Mouse (Mus musculus) monocyte, adult 5-6 weeks (primary cell): ENCODE measurements around the gene 4930507D05Rik. TPM values are rescaled to one million over a fixed set of nuclear protein-coding genes. Genes with fewer than 3 reads are reported as not detected.
"Not testable (repeated sequence)": the region's sequence is repeated elsewhere in the genome, so short reads cannot be mapped to it uniquely, and the experiment has no call there.

ENCODE experiments used
- ATAC-seq: fragments of 153-309, 156-312 bp; replicated peaks from 2 replicates; pipeline ENCODE4 v1.8.0; 2017; ENCODE audit warnings: mild to moderate bottlenecking; ENCODE audit not compliant: low TSS enrichment, insufficient number of reproducible peaks, severe bottlenecking, poor library complexity, low FRiP score
- total RNA-seq: library from RNA; stranded (forward); fragments of 200-1000, 200-491, 200-594 nt; gene quantifications from 3 replicates; pipeline ENCODE4 v1.2.3, GENCODE M21; 2017

4930507D05Rik gene
- not detected in 3 replicates for total RNA-seq

DNA sequence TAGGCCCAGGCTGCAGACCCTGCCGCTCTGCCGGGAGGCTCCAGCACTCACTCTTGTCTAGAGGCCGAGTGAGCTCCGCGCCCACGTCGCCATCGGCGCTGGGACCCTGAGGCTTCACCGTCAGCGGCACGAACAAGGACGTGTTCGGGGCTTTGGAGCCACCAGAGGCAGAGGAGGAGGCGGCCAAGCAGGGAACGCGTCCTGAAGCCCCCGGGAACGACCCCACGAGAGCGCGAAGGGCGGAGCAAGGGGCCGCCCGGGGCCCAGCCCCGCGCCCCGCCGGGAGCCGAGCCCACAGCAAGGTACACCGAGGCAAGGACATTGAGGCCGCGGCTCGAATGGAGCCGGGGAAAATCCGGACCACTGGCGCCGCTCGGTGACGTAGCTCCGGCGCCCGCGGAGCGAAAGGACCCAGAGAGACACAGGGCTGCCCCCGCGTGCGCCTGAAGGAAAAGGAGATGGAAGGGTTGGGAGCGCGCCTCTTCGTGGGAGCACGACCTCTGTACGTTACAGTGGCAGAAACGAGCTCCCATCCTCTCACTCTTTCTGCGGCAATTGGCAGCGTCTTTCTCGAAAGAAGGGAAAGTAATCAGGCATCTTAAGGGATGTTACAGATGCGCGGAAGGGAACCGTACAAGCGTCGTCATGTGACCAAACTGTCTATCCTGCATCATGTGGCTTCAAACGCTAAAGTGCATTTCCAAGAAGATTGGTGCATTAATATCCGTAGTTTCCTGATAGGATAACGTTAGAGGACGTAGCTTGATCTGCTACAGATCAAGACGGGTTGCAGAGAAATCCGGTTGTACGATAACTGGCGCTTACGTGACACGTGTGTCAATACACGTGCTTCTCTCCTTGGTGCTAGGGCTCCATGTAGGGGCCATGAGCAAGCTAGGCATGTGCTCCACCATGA, at the start of gene 4930507D05Rik, which contains the start of gene Supv3l1:
Gene 4930507D05Rik (plus strand): TSS at position 126 of the 916 bp plus-strand sequence.
Gene Supv3l1 (minus strand): TSS at position 375 of the 916 bp plus-strand sequence.
- ATAC-seq: peak; percentile 80

DNA sequence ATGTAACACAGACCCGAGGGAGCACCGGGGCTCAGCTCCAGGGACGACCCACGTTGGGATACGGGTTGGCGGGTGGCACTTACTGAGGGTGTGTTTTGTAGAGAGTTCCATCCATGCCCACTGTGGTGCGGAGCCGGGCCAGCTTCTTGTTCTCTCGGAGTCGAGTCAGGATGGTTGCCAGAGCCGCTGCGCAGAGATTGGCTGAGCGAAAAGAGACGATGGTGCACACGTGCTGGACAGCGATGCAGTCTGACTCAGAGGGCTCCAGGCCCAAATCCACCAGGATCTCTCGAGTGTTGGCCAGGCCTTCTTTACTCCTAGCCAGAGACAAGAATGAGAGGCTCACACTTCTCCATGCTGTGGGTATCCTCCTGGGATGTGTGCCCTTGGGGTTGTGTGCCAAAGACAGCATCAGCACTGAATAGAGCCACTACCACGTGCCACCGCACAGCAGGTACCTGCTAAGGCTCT, 47.6 kb upstream of the 4930507D05Rik start:
- no peak for ATAC-seq

DNA sequence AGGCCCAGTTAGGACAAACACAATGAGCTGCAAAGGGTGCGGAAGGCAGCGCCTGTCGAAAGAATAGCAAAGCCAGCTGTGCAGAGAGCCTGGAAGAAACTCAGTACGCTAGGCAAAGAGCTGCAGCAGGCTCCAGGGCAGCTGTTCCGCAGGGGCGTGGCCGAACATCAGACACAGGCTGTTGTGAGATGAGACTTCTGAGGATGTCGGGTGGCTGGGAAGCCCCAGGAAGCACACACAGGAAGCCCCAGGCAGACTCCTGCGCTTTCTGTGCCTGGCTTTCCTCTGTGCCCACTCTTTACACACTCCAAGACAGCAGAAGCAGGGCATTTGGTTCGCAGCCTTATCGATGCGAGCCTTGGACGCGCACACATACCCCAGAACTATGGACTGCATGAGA, 44.4 kb upstream of the 4930507D05Rik start:
- no peak for ATAC-seq

DNA sequence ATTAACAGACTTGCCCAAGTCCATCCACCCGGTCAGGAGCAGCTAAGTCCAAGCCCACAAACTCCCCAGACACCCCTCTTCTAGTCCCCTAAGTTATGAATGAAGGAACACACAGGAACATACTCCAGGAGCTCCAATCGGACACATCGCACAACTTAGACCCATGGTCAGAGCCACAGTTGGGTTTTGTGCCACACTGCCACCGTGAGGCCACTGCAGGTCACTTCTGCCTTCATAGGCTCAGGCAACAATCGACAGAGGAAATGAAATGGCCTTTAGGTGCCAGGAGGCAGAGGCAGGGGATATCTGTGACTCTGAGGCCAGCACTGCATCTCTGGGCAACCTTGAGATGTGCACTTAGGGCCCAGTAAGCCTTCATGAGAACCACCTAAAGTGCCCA, 38.3 kb upstream of the 4930507D05Rik start:
- ATAC-seq: peak; percentile 81

DNA sequence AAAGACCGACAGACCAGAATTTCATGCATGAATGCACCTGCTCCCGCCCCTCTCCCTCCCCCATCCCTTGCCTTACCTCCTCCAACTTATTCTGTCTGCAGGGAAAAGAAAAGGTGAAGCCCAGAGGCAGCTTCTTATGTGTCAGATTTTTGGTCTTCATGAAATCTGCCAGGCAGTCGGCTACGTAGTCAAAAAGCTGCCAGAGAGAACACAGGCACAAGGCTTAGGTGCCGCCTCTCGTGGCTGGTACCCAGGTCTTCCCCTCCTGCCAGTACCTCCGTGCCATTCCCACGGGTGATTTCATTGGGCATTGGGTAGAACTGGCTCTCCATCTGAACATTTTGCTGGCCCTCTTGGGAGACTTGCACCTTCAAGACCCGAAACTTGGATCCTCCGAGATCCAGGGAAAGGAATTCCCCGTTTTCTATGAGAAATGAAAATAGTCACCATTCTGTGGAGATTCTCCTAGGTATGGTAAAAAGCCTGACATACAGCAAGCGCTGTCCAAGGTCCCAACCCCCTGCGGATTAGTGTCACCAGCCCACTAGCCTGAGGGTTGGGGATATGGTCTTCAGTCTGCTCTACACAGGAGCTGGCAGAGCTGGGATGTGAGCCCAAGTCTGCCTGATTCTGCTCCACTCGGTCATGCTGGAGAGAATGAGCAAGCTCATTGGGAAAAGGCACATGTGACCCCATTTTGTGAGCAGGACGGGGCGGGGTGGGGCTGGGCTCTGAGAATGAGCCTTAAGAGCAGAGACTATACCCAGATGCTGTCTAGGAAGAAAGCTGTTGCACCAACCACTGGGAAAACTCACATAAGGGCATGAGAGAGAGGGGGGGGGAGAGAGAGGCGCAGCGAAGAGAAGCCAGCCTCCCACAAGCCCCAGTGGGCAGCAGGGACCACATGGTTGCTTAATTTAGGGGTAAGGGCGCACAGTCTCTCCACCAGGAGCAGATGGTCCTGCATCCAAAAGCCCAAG, 37.6 kb upstream of the 4930507D05Rik start:
- no peak for ATAC-seq

DNA sequence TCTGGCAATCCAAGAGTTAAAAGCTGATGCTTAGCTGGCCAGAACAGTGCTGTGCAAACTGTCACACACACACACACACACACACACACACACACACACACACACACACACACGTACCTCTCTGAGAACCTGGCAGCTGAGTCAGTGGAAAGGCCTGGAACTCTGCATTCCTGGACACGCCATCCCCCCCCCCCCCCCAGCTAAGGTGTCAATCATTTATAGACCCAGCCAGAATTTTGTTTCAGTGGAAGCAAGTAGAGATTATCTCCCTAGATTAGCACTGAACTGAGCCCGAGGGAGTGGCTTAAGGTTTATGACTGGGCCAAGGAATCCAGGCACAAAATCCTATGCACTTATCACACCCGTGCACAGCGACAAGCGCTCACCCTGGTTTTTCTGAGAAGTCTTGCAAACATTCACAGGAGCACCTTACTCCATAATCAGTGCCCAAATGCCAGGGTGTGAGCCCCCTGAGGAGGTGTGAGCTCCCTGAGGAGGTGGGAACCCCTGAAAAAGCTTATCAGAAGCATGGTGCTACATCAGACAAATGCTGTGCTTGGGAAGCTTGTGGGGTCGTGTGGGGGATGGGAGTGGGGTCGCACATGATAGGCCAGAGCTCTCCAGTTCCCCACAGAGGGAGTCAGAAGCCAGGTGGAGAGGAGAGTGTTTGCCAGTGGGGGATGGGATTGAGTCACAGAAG, 36.2 kb upstream of the 4930507D05Rik start:
- no peak for ATAC-seq

DNA sequence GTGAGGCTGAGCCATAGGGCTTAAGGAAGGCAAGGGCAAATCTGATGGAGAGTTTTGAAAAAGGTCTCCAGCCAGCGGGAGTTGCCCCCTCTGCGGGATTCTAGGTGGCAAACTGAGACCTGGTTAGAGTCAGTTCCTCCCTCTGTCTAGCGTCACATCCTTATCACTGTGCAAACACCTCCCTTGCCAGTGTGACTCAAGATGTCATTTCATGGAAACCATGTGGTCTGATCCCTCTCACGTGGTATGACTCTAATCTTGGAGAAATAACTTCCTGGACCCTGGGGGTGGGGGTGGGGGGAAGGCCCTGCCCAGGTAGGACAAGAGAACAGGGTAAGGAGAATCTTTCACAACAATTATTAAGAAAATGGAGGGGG, 35.7 kb upstream of the 4930507D05Rik start:
- no peak for ATAC-seq

DNA sequence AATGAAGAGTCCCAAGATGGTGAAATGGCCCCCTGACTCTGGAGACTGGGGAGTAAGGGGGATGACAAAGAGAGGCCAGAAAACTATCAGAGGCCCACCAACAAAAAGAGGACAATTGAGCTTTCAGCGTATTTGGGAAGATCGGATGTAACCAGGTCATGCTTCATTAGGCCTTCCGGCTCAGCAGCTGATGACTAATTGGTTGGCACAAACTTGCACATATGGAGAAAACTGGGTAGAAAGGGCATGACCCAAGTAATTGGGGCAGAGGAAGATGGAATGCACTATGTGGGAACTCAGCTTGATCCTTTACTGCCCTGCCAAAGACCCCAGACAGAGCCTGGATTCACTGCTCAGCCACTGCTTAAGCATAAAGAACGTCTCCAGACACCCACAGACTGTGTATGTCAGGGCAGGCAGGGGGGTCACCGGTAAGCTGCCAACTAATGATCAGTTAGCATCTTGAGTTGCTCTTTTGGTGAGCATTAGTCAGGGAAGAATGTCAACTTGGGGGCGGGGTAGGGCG, 30.4 kb upstream of the 4930507D05Rik start:
- no peak for ATAC-seq

DNA sequence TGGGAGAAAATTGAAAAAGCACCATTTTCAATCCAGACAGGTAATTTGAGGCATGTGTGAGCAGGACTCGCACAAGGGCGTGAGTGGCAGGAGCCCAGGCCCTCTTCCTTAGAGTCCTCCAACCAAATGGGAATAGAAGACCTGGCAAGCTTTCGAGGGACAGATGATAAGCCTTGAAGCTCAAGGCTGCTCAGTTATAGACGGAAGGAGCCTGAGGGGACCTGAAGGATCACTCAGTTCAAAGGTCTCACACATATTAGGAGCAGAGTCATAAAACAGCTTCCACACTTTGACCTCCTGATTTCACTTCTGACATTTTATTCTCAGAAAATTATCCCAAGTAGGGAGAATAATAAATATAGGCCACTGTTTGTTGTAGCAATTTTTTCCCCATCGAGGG, 29.9 kb upstream of the 4930507D05Rik start:
- ATAC-seq: no peak

DNA sequence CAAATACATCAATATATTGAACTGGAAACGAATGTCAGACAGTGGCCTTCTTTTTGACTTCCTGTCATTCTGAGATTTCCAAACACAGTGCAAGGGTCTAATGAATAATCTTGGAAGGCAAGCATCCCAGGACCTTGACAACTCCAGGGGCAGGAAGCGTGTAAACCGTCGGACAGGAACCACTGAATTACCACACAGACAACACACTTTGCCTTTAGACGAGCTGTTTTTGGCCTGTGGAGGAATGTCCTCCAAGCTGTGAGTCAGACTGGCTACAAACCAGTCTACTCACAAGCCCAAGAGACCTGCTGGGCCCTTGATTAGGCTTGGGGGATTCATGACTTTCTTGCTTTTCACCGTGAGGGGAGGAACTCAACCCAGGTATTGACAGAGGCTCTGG, 28.9 kb upstream of the 4930507D05Rik start:
- ATAC-seq: no peak

DNA sequence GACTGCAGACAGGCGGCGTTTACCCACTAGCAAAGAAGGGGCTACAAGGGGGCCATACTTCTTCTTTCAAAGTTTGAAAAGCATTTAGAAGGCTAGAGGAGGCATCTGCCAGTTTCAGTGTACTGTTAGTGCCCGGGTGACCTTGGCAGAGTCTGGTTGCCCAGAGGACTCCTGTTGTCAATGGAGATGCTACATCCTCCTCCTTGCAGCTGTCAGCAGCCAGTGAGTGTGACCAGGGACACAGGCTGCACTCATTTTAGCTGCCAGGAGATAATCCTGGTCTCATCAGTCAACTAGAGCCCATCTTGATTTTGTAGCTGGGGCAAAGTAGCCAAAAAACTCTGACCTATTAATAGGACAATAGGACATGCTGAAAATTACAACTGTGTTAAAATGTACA, 28.2 kb upstream of the 4930507D05Rik start:
- ATAC-seq: no peak

DNA sequence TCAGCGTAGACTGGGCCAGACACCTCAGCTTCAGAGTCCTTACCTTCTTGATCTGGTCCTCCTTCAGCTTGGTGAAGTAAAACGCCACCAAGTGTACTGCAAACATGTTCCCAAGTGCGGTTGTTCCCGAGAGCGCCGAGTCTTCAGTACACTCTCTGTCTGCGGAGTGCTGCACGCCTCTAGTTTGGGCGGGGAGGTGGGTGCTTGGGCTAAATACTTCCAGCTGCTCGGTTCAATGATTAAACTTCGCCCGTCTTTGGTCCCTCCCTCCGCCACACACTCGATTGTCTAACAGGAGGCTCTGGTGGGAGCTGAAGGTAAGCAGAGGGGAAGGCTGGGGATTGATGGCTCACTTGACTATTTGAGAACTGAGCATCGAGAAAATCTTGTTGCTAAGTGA, 27.0 kb upstream of the 4930507D05Rik start, which contains the start of gene Hkdc1:
Gene Hkdc1 (minus strand): TSS at position 237 of the 400 bp plus-strand sequence.
- no peak for ATAC-seq

DNA sequence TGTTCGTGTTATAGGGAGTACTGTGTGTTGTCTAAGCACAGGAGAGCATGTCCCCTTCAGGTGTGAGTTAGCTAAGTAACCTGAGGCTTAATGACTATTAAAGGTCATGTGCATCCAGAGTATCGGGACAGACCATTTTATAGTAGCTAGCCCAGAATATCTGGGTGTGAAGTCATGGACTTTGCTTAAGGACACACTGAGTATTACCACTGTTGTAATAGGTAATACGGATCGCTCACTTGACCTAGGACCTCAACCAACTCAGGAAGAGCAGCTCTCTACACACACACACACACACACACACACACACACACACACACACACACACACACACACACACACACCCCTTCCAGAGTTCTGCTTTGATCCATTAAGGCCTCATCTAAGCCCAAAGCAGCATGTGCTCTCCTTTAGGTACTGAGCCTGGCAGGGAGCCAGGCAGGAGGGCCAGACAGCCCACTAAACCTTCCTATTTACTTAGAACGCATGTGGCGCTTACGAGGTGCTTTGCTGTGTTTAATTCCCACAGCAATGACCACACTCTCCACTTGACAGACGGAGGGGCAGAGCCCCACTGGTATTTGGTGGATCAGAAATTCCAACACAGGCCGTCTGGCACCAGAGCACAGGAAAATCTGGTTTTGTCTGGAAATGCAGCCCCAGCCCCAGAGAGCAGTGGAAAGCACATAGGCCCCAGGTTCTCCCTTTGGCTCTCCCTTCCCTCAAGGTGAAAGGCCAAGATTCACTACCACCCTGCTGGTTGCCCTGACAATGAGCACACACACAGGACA, 24.0 kb upstream of the 4930507D05Rik start:
- no peak for ATAC-seq

DNA sequence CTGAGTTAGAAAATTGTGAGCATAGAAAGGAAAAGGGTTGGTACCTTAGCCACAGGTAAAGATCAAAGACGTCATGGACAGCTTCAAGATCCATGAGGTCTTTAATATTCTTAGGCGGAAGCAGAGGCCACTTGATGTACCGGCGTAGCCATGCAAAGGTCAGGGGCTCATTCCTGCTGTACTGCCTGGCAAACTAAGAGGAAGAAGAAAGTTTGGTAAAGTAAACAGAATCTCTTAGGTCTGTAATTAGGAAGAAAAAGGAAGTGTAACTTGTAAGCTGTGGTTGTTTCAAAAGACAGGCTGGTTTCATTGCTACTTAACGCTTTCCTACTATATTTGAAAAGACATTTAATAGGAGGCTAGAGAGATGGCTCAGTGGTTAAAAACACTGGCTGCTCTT, 18.9 kb upstream of the 4930507D05Rik start:
- ATAC-seq: peak; percentile 77

DNA sequence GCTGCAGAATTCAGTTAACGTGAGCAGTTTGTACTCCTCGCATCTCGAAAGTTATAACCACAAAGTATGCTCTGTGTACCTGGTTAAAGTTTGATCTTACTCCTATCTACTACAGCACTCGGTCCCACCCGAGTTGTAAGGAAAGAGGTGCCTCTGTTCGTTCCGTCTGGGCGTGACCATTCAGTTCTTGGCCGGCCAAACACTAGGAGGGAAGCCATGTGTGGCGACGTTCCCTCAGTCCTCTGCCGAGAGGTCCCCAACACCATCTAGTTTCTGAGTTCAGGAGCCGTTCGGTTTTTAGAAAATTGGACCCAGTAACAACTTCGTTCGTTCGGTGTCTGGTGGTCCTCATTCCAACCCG, 971 bp downstream of the 4930507D05Rik start:
- no peak for ATAC-seq

DNA sequence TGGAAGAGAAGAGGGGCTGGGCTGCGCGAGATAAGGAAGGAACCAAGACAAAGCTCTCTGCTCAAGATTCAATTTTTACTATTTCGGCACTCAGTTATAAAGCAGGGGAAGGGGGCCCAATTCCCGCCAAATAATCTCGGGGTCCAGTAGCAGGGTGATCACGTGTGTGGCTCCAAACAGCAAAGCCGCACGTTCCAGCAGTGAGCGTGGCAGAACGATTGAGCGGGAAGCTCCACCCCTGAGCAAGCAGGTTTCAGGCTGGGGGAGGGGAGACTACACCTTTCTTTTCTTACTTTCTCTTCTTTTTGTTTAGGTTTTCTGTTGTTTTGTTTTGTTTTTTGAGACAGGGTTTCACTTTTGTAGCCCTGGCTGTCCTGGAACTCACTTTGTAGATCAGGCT, 2.7 kb downstream of the 4930507D05Rik start:
- ATAC-seq: not testable (repeated sequence)

DNA sequence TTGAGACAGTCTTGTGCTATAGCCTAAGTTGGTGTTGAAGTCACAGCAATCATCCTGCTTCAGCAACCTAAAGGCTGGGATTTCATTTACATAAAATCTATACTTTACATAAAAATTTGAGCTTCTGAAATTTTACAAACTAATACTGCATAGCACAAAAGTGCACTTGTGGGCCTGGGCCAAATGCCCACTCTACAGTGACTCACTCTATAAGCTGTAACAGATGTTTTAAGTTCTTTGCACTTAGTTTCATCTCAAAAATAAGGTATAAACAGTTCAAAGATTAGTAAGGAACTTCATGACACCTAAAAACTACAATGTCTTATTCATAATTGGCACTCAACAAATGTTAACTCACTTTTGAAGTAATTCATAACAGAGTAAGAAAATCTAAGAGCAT, 12.0 kb downstream of the 4930507D05Rik start:
- no peak for ATAC-seq

DNA sequence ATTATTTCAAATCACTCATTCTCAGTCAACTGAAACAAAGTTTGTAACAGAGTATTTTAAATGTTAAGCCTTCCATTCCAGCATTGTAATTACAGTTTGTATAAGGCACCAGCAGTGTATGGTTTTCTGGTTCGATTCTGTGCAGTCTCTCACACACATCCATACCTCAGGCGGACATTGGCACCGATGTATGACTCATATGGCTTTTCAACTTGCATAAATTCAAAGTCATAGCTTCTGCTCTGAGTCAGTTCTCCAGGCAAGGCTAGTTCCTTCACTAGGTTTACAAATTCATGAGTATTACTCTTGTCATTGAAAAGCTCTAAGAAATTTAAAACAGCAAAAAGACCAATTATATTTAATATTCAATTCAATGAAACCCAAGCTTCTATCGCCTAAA, 20.4 kb downstream of the 4930507D05Rik start:
- ATAC-seq: no peak
